ENCODE assay signal across 1 mouse cellular context in genomic region chr11:68480660-68481059, GRCm38 (mm10).
A peak's percentile ranks its signal among the peaks of the same experiment; 100 is the strongest.
TF ChIP-seq lines count a peak whose summit lies in the region.

No protein-coding gene starts in this region.

TF ChIP-seq in MEL, 35 proteins besides CTCF, POLR2A, EP300 and RAD21:
- TF ChIP-seq ZMIZ1 (IDR thresholded peaks at IDR 0.05; ENCODE audit: low read depth, low read length) (no peak), SMC3 (IDR thresholded peaks at IDR 0.05; ENCODE audit: low read depth, low read length) (peak; percentile 19; the same call in 1 of the 2 replicates)
